Mouse (Mus musculus) kidney, postnatal 0 days (tissue): ENCODE measurements around the gene Arl6ip1. TPM values are rescaled to one million over a fixed set of nuclear protein-coding genes. Genes with fewer than 3 reads are reported as not detected.

Experiments
- ATAC-seq: fragments of 200-750 bp; cut with Nextera tagmentation; replicated peaks from 2 replicates; pipeline ENCODE4 v1.8.0; 2017; ENCODE audit warnings: low read depth, moderate number of reproducible peaks, moderate TSS enrichment, moderate library complexity; ENCODE audit not compliant: low FRiP score
- DNase-seq: peaks from one replicate; pipeline ENCODE4 v3.0.0-alpha.2; 2016; ENCODE audit warnings: low spot score
- H3K27ac ChIP-seq: fragments of 300-500 bp; sonication (generic); 2 replicates; pipeline ENCODE4 v1.5.1; 2014; ENCODE audit warnings: mild to moderate bottlenecking
- H3K27me3 ChIP-seq: fragments of 300-500 bp; sonication (generic); 2 replicates; pipeline ENCODE4 v1.6.1; 2014; ENCODE audit warnings: low read length, mixed read lengths; ENCODE audit not compliant: insufficient read depth
- H3K36me3 ChIP-seq: fragments of 300-500 bp; sonication (generic); 2 replicates; pipeline ENCODE4 v1.6.1; 2014; ENCODE audit warnings: low read length, mixed read lengths; ENCODE audit not compliant: insufficient read depth
- H3K4me1 ChIP-seq: fragments of 300-500 bp; sonication (generic); replicated peaks from 2 replicates; pipeline ENCODE4 v1.6.1; 2014; ENCODE audit warnings: antibody characterized with exemption, low read length, mixed read lengths; ENCODE audit not compliant: insufficient read depth
- H3K4me2 ChIP-seq: fragments of 300-500 bp; sonication (generic); 2 replicates; pipeline ENCODE4 v1.6.1; 2014; ENCODE audit warnings: mild to moderate bottlenecking, low read length, moderate library complexity, mixed read lengths
- H3K4me3 ChIP-seq: fragments of 300-500 bp; sonication (generic); replicated peaks from 2 replicates; pipeline ENCODE4 v1.5.1; 2014; ENCODE audit warnings: low read depth, low read length
- H3K9ac ChIP-seq: fragments of 300-500 bp; sonication (generic); 2 replicates; pipeline ENCODE4 v1.6.1; 2014; ENCODE audit warnings: low read depth, low read length
- H3K9me3 ChIP-seq: fragments of 300-500 bp; sonication (generic); replicated peaks from 2 replicates; pipeline ENCODE4 v1.6.1; 2016; ENCODE audit warnings: low read length, inconsistent platforms, mixed read lengths
- CTCF ChIP-seq: IDR thresholded peaks from 2 replicates; pipeline ENCODE4 v1.5.1; 2016; ENCODE audit warnings: antibody characterized with exemption, low read depth, mild to moderate bottlenecking, moderate library complexity
- WGBS: fragments of 180-500 bp; shearing (Covaris S2); extraction: QIAGEN DNeasy Blood & Tissue Kit; methylation state at CpG from one replicate; pipeline ENCODE4 v1.1.7; 2014; 5-methylcytosine and 5-hydroxymethylcytosine counted together
- polyA plus RNA-seq: library from polyadenylated mRNA; unstranded; fragments of >200 nt; fragmentation: Nextera tagmentation; extraction: Ambion mirVana; gene quantifications from 2 replicates; pipeline ENCODE4 v1.2.1, GENCODE M21; 2015

Gene Arl6ip1
- polyA plus RNA-seq, 1 experiment from 2014 or later = 534 TPM

DNA sequence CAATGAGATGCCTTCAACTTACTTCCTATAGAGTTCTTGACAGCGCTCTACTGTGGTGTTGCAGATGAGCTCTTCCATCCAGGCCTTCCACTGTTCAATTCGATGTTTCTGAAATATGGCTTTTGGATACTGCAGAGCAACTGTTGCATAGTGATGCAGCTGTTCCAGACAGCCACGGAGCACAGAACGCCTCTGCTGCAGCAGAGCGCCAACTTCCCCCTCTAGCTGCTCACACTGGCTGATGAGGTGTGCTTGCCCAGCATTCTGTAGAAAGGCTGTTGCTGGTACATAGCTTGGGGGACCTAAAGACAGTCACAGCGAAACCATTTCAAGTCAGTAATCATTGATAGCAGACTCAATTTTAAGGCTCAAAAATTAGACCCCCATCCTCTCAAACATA lies 24.7 kb upstream of the Arl6ip1 start:
- H3K36me3 ChIP-seq = peaks cover 51% of the 10 kb centered on the region
- no peaks in the 10 kb centered on the region for H3K9me3 ChIP-seq
- no peak for ATAC-seq
- no peak overlapping the region for H3K27ac ChIP-seq
- no peak overlapping the region for H3K4me2 ChIP-seq
- no peak for TF ChIP-seq CTCF
- no peaks in the 10 kb centered on the region for H3K27me3 ChIP-seq
- H3K4me3 ChIP-seq = no peak overlapping the region
- 92% methylated on average over 6 of the region's 6 CpGs for WGBS
- DNase-seq = no peak
- no peak overlapping the region for H3K9ac ChIP-seq
- no peaks in the 10 kb centered on the region for H3K4me1 ChIP-seq

DNA sequence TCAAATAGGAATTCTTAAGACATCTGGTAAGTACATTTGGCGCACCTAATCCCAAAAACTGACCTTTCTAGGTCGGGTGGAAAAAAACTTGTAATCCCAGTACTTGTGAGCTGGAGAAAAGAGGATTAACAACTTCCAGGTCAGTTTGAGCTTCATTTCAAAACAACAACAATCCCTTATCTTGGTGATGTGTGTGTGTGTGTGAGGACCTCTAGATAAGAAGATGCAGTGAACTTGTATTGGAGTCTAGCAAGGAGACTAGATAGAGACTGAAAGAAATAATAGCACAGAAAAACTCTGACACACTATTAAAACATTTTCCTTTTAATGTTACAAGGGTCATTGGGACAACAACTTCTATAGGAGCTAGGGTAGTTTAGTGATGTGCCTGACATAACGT lies 14.1 kb upstream of the Arl6ip1 start:
- Histone ChIP-seq H3K27me3 (no peaks in the 10 kb centered on the region), H3K4me1 (no peaks in the 10 kb centered on the region), H3K36me3 (peaks cover 47% of the 10 kb centered on the region), H3K27ac (no peak overlapping the region), H3K9ac (no peak overlapping the region), H3K4me2 (no peak overlapping the region), H3K4me3 (no peak overlapping the region), H3K9me3 (no peaks in the 10 kb centered on the region)
- no peak for DNase-seq
- 88% methylated on average over 3 of the region's 3 CpGs for WGBS
- no peak for TF ChIP-seq CTCF
- ATAC-seq = no peak

DNA sequence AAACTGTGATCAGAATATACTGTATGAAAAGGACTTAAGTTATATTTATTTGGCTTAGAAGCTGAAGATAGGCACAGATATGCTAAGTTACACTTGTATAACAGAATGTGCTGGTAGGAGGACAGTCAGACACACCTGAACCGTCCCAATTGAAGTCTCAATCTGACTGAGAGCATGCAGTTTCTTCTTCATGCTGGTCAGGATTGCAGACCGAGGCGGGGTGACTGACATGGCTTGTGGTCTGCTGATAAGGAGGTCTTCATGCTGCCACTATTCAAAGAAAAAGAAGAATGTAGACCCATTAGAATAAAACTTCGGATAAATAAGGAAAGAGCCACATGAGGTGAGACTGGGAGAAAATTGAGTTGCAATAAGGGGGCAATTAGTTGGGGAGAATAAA lies 13.7 kb upstream of the Arl6ip1 start:
- no peaks in the 10 kb centered on the region for H3K4me1 ChIP-seq
- no peak overlapping the region for H3K4me2 ChIP-seq
- DNase-seq = no peak
- H3K36me3 ChIP-seq = peaks cover 44% of the 10 kb centered on the region
- TF ChIP-seq CTCF = no peak
- no peaks in the 10 kb centered on the region for H3K27me3 ChIP-seq
- no peak overlapping the region for H3K4me3 ChIP-seq
- 88% methylated on average over 4 of the region's 4 CpGs for WGBS
- H3K9ac ChIP-seq = no peak overlapping the region
- no peak overlapping the region for H3K27ac ChIP-seq
- H3K9me3 ChIP-seq = no peaks in the 10 kb centered on the region
- ATAC-seq = no peak

- H3K36me3 ChIP-seq = peaks cover 59% of the 10 kb centered on the region
- H3K4me1 ChIP-seq = no peaks in the 10 kb centered on the region
- H3K4me2 ChIP-seq = no peak overlapping the region
- ATAC-seq (no peak), DNase-seq (no peak)
- H3K9ac ChIP-seq = no peak overlapping the region
- H3K27ac ChIP-seq = no peak overlapping the region
- no peak overlapping the region for H3K4me3 ChIP-seq
- H3K9me3 ChIP-seq = no peaks in the 10 kb centered on the region
- no peak for TF ChIP-seq CTCF
- WGBS = 89% methylated on average over 7 of the region's 7 CpGs
- no peaks in the 10 kb centered on the region for H3K27me3 ChIP-seq
These were observed 11.8 kb upstream of the Arl6ip1 start for GRCm38 (mm10) chr7:118141271-118141670.

DNA sequence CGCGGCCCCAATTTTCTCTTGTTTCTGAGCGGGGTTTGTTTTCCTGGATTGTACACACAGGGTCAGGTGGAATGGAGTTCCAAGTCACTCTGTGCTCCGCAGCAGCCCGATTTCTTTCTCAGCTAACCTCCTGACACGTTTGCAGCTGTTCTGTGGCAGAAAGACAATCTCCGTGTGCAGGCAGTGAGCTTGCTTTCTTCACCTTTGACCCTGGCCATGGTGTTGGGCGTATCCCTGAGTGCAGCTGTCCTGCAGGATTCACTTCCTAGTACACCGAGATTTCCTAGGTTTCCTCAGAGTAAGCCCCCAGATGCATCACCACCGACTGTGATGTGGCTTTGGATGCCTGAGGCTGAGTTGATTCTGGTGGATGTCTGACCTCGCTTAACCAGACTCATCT lies 5.7 kb upstream of the Arl6ip1 start:
- 70% methylated on average over 11 of the region's 11 CpGs for WGBS
- no peaks in the 10 kb centered on the region for H3K27me3 ChIP-seq
- H3K9ac ChIP-seq = no peak overlapping the region
- peaks cover 47% of the 10 kb centered on the region for H3K36me3 ChIP-seq
- no peak for DNase-seq
- ATAC-seq = no peak
- H3K9me3 ChIP-seq = no peaks in the 10 kb centered on the region
- H3K4me1 ChIP-seq = no peaks in the 10 kb centered on the region
- TF ChIP-seq CTCF = no peak
- no peak overlapping the region for H3K4me3 ChIP-seq
- no peak overlapping the region for H3K27ac ChIP-seq
- H3K4me2 ChIP-seq = no peak overlapping the region

GRCm38 (mm10) chr7:118128925-118129429 lies 485 bp downstream of the Arl6ip1 start:
- Histone ChIP-seq H3K9me3 (no peaks in the 10 kb centered on the region), H3K27ac (peak overlapping the region; percentile 91), H3K27me3 (no peaks in the 10 kb centered on the region), H3K4me3 (peak overlapping the region; percentile 67), H3K4me2 (peak overlapping the region; percentile 71), H3K4me1 (peaks cover 18% of the 10 kb centered on the region), H3K9ac (peak overlapping the region; percentile 74), H3K36me3 (0 out of 2 replicates have a peak, but pooled peaks cover 6% of the 10 kb centered on the region)
- ATAC-seq (peak; percentile 71), DNase-seq (peak; percentile 56)
- WGBS = under 1% methylated on average over 21 of the region's 21 CpGs
- TF ChIP-seq CTCF = peak; percentile 16; the same call in 1 of the 2 replicates
